Mouse (Mus musculus): ENCODE measurements around the gene Pik3c2a. TPM values are rescaled to one million over a fixed set of nuclear protein-coding genes. Genes with fewer than 3 reads are reported as not detected.

Gene Pik3c2a
- 10 to 100 TPM; 21.0 to 25.5 TPM for total RNA-seq (2021)

DNA sequence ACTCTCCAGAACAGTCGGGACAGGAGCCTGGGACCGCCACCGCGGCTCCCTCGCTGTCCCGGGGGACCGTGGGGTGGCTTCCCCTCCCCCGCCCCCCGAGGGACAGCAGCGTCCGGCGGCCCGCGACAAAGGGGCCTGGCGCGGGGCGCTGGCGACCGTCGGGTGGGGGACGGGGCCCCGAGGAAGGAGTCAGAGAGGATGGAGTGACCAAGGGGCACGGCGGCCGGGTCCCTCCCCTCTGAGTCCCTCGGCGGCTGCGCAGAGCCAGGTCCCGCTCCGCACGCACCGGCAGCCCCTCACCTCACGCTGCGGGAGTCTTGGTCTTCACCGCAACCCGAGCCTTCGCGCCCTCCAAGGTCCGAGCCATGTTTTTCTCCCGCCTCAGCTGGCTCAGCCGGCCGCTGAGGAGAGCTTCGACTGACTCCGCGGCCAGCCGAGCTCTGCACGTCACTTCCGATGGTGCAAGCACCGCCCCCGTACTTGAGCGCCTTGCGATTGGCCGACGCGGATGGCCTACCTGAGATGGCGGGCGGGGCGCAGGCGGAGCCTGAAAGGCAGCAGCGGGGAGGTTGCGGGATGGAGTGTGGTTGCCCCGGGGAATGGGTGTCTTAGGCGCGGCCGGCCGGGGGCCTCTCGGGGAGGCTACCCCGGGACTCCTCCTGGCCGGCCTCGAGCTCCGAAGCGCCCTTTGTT lies at the start of gene Pik3c2a:
Pik3c2a (minus strand) TSS at position 446 of the 693 bp plus-strand sequence.
- intact Hi-C loops (cut with DNase I), result no loop called here
- DNase-seq, result peak; percentile 96

DNA sequence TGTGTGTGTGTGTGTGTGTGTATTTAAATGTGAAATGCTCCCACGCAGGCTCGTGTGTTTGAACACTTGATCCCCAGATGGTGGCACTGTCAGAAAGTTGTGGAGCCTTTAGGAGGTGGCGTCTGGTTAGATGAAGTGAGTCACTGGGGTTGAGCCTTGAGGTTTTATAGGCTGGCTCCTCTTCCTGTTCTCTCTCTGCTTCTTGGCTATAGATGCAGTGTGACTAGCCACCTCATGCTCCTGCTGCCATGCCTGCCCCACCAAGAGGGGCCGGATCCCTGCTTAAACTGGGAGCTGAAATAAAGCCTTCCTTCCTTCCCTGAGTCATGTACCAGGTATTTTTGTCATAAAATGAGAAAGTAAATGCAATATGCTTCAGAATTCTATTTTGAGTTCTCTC lies 47.9 kb upstream of the Pik3c2a start:
- no peak for DNase-seq
- intact Hi-C loops (cut with DNase I), result no loop called here

DNA sequence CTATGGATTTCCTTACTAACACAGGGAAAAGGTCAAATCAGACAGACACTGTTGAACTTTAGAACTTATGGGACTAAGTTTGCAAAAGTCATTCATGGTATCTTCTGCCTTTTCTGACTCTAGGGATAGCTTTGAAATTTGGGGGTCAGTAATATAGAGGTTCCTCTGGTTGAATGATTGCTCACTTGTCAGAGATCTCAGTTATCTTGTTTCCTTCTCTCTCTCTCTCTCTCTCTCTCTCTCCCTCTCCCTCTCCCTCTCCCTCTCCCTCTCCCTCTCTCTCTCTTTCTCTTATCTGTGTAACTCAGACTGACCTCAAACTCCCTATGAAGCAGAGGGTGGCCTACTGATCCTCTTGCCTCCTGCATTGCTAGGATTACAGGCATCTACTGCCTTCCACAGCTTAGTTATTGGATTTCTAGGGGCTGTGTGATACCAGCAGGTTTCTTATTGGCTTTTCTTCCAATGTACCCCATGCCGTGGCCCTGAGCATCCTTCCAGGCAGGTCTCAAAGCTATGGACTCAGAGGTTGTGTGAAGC lies 41.9 kb upstream of the Pik3c2a start:
- no peak for DNase-seq
- intact Hi-C loops (cut with DNase I), result no loop called here

DNA sequence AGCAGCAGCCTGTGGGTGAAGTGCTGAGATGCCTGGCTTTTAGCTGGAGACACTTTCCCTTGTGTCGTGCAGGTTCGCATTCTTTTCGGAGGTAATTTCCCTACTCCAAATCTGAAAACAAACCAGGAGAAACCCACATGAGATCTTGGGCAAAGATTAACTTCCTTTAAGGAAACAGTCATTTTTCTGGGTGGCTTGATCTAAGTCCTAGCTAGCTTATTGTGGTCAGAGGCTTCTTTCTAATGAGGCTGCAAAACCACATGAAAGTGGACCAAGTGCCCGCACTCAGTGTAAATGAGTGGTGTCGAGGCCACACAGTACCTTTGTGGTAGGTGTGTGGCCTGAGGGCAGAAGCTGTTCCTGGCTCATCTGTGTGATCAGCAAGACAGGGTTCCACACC lies 41.0 kb upstream of the Pik3c2a start:
- intact Hi-C loops (cut with DNase I), result no loop called here
- no peak for DNase-seq

DNA sequence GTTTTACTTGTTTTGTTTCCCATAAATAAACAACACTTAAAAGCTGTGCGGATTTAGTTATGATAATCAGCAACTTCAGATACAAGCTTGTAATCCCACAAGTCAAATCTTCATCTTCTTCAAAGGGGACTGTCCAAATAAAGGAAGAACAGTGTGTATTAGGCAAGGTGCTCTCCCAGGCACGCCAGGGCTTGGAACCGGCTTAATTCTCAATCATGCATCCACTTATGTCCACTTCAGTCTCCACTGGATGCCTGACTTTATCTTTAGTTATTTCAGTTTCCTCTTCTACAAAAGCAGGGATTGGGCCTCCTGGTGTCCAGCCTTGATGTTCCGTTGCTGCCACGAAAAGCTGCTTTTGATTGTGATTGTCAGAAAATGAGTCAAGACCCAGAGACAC lies 40.5 kb upstream of the Pik3c2a start:
- DNase-seq, result no peak
- intact Hi-C loops (cut with DNase I), result no loop called here

DNA sequence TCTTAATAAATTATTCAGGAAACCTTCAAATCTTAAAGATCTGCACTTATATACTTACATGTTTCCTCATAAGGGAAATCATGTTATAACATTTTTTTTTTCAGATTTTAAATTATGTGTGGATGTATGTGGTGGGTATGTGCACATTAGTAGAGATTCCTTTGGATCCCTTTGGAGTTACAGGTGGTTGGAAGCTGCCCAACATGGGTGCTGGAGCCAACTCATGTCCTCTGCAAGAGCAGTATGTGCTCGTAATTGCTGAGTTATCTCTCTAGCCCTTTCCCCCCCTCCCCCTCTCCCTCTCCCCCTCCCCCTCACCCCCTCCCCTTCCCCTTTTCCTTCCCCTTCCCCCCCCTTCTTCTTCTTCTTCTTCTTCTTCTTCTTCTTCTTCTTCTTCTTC lies 39.9 kb upstream of the Pik3c2a start:
- intact Hi-C loops (cut with DNase I), result no loop called here
- DNase-seq, result peak; percentile 43

DNA sequence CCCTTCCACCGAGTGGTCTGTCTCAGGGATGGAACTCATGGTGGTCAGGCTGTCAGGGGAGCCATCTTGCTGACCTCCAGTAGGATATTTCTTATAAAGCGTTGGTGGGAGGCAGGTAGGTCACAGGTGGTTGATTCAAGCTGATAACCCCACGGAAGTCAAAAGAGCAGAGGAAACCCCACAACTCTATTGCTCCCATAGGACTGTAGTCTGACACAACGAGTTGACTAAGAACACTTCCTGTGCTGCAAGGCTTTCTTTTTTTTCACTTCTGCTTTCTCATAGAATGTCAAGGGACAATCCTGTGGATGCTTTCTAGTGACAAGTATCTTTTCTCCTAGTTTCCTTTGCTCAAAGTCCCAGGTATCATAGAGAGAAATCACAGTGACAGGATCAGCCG lies 33.0 kb upstream of the Pik3c2a start:
- DNase-seq, result no peak
- intact Hi-C loops (cut with DNase I), result no loop called here

DNA sequence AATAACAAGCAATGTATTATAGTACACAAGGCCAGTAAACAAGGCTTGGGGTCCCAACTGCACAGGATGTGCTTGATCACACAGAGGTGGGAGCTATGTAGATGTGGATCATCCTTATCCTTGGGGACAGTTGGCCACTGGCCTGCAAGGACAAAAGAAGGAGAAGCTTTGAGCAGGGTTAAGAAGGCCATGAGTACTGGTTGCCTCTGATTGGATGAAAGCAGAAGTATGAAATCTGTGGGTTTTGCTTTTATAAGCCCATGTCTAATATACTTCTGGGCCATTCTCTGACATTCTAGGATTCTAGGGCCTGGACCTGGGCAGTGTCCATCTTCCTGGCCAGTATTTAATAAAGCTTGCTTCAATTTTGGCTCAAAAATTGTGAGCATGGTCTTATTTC lies 32.6 kb upstream of the Pik3c2a start:
- intact Hi-C loops (cut with DNase I), result no loop called here
- DNase-seq, result no peak

DNA sequence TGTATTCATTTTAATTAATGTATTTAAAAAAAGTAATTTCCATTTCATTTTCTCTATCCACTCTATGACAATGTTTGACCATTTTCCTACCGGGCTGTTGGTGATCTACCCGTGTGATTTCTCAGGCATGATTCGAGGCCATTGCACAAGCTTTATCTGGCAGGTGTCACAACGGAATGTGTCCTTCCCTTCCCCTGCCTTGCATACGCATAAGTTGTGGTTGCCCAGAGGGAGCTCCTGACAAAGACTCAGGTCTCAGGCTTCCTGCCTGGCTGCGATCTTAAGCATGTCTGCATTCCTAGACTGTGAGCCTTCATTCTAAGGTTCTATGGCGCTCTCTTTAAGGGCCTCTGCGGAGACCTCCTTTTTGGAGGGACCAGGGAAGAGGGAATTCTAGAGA lies 18.9 kb upstream of the Pik3c2a start:
- intact Hi-C loops (cut with DNase I), result no loop called here

DNA sequence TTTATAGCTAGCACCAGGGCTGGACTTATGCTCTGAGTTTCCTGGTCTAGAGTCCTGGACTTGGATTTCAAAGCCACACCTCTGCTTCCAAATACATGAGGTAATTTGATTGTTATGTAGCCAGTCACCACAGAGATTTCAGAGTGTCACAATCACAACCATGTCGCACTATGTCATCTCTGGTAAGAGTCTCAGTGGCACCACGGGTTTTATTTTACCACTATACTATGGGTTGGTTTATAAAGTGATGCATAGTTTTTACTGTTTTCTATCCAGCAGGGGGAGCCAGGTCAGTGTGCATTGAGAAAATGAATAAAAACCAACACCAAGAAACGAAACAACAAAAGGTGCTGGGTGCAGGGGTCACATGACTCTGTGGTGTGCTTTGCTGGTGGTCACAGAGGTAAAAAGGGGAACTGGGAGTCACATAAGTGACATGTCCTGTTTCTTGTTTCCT lies 15.8 kb upstream of the Pik3c2a start:
- intact Hi-C loops (cut with DNase I), result no loop called here
- DNase-seq, result no peak

More for the DNA sequence above, 18.9 kb upstream of the Pik3c2a start:
- no peak for DNase-seq

DNA sequence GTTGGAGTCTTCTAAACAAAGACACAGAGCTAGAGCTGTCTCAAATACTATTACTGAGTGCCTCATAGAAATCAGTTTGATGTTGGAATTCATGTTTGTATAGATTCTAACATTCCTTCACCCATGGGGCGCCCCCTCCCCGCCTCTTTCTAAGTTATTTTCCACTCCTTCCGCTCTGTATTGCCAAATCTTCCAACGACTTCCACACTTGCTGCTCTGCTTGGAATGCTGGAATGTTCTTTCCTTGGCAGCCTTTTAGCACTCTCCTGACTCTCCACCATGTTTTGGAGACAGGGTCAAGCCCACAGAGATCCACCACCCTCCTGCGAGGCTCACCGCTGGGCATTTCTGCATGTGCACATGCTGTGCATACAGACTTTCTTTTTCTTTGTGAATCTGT lies 14.1 kb upstream of the Pik3c2a start:
- intact Hi-C loops (cut with DNase I), result no loop called here
- DNase-seq, result no peak

DNA sequence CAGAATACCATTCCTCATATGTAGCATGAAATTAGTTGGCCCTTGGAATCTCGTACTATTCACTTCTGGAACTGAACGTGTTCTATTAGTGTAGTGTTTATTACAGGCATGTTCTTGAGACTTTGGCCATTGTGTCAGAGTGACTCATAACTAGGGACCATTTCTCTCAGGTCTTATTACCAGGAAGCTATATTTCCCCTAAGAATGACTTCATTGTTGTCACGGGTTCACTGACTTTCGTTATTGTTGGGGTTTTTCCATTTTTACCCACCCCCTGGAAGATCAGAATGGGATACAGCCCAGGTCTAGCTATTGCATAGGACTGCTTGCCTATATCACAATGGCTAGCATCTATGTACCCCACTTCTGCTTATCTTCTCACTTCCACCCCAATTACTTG lies 13.7 kb upstream of the Pik3c2a start:
- no peak for DNase-seq
- intact Hi-C loops (cut with DNase I), result no loop called here

DNA sequence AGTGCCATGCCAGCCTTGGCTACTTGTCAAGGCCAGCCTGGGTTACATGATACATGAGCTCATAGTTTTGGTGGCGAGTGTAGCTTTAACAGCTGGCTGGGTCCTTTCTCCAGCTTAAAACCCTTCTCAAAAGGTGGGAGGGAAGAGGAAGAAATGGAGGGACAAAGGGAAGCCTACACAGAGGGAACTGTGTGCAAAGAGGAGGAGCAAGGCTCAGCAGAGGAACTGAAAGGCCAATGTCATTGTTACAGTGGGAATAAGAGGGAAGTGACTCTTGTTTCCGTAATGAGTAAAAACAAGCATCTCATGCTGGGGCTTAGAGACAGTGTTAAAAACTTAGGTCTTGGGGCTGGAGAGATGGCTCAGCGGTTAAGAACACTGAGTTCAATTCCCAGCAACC lies 3.4 kb upstream of the Pik3c2a start:
- DNase-seq, result no peak
- intact Hi-C loops (cut with DNase I), result no loop called here

DNA sequence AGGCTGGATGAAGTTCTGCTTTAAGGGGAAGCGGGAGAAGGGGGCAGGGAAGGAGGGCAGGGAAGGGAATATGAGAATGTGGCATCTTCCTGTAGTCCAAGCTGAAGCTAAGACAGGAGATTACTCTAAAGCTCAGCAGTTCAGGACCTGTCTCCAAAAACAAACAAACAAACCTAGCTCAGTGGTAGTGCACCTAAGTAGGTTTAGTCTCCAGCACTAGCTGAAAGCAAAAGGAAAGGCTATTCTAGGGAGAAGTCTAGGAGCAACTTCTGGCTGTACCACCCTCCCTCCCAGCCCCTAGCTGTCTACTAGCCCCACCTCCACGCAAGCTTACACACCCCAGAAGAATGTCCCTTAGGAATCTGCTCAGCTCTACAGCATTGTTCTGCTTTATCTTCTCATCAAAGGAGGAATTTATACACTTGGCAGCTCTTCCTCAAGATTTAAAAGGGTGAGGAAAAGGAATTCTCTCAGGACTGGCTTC lies 1.1 kb upstream of the Pik3c2a start:
- DNase-seq, result no peak
- intact Hi-C loops (cut with DNase I), result no loop called here

DNA sequence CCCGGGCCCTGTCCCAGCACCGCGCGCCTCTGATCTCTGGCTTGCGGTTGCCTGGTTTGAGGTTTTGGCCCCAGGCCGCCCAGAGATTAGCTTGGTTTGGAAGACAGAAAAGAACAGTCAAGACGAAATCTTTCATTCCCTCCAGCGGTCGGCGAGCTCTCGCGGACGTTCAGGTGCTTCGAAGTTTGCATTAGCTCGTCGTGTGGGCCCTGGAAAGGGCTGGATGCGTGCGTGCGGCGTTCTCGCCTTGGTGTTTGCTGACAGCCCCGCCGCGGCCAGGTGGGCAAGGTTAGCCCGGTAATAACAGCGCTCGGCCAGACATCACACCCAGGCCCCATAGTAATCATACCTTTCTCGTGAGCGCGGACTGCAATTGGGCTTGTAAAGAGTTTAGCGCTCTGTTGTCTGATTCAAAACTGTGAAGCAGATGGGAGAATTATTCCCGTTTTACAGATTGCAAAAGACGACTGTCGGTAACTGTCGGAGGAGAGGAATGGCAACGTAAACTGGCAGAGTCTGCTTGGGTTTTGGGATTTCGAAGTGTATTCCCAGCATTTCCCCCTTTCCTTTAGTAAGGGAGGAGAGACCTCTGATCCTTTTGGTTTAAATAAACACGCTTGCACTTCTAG lies 562 bp upstream of the Pik3c2a start:
- intact Hi-C loops (cut with DNase I), result no loop called here
- DNase-seq, result no peak

DNA sequence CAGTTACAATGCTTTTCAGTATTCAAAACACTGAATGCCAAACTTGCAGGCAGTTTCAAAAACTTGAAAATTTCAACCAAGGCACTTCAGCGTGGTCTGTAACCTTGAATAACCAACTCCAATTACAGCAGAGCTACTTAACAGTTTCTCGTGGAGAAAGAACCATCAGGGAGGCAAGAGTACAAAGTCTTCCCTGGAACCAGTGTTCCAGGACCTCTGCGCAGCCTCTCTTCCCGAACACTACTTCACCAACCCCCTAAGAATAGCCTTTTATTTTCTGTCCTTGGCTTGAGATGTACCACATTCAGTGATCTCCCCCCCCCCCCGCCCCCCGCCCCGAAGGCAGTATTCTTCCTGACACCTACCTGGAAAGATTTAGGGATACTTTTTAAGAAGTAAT lies 1.0 kb downstream of the Pik3c2a start:
- intact Hi-C loops (cut with DNase I), result no loop called here
- no peak for DNase-seq

DNA sequence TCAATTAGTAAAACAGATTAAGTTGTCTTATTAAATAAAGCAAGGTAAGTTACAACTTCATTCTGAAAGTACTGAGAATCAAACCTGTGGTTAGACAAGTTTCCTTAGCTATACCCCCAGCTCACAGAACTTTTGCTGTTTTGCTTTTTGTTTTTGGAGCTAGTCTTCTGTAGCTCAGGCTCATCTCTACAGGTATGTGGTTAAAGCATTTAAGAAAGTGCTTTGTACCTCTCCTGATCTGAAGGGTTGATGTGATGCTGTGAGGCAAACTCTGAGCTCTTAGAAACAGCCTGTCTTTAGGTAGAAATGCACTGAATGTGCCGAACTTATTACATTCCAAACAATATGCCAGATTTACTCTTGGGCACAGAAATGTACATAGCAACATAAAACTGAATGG lies 1.9 kb downstream of the Pik3c2a start:
- intact Hi-C loops (cut with DNase I), result no loop called here
- no peak for DNase-seq

DNA sequence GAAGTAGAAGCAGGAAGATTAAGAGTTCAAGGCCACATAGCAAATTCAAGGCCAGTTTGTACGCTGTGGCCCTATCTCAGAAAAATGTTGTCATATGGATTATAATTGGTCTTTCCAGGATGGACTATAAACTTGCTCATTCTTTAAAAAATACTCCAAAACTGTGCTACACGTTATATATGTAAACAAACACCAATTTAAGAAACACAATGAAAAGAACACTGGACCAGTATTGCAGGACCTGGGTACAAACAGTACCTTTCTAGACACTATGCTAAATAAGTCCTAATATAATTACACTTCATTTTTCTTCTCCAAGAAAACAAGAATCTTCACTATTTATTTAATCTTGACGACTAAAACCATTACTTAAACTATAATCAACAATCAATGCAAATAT lies 11.6 kb downstream of the Pik3c2a start:
- intact Hi-C loops (cut with DNase I), result no loop called here

DNA sequence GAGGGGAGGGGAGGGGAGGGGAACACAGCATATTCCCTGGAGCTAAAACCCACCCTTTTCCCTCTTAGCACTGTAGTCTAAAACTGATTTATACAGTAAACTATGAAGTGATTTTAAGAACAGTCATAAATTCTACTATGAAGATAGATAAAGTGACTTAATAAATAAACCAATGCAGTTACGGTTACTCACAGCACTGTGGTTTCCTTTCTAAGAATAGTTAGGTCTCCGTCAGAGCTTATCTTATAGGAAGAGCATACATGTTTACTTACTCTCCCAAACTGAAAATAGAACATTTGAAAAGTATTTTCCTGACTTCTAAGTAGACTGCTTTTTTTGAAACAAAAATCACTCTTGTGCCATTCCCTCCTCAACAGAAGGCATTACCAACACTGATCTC lies 12.3 kb downstream of the Pik3c2a start:
- intact Hi-C loops (cut with DNase I), result no loop called here
- DNase-seq, result no peak

More for the DNA sequence above, 11.6 kb downstream of the Pik3c2a start:
- DNase-seq, result no peak

DNA sequence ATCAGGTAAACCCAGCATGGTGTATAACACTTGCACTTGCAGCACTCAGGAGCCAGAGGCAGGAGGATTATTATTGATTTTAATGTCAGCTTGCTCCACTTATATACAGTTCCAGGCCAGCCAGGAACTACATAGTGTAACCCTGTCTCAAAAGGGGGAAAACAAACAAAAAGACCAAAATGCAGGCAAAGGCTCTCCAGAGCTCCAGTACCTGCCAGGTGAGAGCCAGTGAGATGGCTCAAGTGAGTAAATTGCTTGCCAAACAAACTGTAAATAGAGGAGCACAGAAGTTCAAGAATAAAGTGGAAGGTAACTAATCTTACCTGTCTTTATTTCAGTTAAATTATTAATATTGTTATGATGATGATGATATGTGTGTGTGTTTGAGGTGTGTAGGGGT lies 16.0 kb downstream of the Pik3c2a start:
- intact Hi-C loops (cut with DNase I), result no loop called here

DNA sequence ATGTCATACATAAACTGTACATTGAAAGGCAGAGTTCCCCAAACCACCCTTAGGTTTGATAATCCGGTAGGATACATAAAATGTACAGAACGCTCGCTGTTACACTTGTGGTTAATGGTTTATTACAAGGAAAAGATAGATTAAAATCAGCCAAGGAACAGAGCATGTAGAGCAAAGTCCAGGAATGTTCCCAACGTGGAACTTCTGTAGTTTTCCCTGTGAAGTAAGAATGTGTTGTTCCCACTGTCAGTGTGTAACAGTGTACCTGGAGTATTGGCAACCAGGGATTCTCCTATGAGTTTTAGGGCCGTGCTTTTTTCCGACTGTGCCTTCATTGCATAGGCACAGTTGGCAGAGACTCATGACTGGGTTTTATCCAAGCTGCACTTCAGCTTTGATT lies 17.5 kb downstream of the Pik3c2a start:
- intact Hi-C loops (cut with DNase I), result no loop called here
- DNase-seq, result no peak

More for the DNA sequence above, 16.0 kb downstream of the Pik3c2a start:
- DNase-seq, result no peak

DNA sequence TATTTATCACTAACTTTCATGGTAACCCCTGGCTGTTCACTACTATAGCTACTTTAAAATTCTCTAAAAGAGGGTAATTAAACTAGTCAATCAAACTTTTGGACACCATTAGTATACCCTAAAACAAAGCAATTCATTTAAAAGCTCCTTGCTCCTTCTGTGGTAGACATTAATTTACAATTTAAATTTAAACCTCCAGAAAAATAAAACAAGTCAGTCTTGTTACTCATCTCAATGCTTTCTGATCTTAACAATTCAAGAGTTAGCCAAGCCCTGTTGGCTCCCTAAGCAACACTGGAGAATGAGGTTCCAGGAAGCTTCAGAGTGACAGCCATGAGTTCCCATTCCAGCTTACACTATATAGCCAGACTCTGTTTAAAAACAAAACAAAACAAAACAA lies 22.2 kb downstream of the Pik3c2a start:
- intact Hi-C loops (cut with DNase I), result no loop called here
- no peak for DNase-seq
